Mouse (Mus musculus): ENCODE measurements at regions not wholly inside any gene's neighbourhood (a gene's known extent, or its start where the extent isn't known, plus 50 kb on each side); places are given as distances from the start of the nearest gene placed in this dataset.

- Histone ChIP-seq H3K9ac (no peak overlapping the region), H3K4me2 (replicated peaks) (no peak overlapping the region), H3K9me3 (replicated peaks) (no peaks in the 10 kb centered on the region), H3K27me3 (no peaks in the 10 kb centered on the region), H3K27ac (no peak overlapping the region), H3K4me1 (no peaks in the 10 kb centered on the region), H3K36me3 (no peaks in the 10 kb centered on the region), H3K4me3 (no peak overlapping the region)
- ATAC-seq (ENCODE audit: low FRiP score) = no peak
- WGBS = 96% methylated on average over 1 of the region's 1 CpGs
Measured at GRCm38 (mm10) chr11:55712350-55712749, 104.4 kb upstream of the Glra1 start.

- no peaks in the 10 kb centered on the region for H3K27me3 ChIP-seq
- H3K9ac ChIP-seq = no peak overlapping the region
- no peaks in the 10 kb centered on the region for H3K9me3 ChIP-seq (replicated peaks)
- H3K4me3 ChIP-seq = no peak overlapping the region
- no peaks in the 10 kb centered on the region for H3K4me1 ChIP-seq
- no peak overlapping the region for H3K27ac ChIP-seq
- no peak for ATAC-seq (ENCODE audit: low FRiP score)
- H3K36me3 ChIP-seq = no peaks in the 10 kb centered on the region
- no peak overlapping the region for H3K4me2 ChIP-seq (replicated peaks)
- 75% methylated on average over 5 of the region's 5 CpGs for WGBS
Measured at GRCm38 (mm10) chr11:55707467-55707866, 99.5 kb upstream of the Glra1 start.

DNA sequence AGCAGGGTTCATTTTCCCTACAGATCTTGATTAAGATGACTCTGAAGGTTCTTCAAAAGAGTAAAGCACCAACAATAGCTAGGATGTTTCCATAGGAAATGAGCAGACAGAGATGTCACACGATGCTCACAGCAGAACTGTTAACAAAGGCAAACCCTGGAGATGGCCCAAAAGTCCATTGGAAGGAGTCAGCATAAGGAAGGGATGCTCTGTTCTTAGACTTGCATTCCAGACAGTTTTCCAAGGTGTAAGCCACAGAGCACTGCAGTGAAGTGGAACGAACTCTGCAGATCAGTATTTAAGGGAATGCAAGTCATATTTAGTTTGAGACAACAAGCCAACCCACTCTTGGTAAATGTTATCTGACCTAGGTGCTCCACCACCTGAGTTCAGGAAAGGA is 93.9 kb upstream of the Glra1 start:
- Histone ChIP-seq H3K4me3 (no peak overlapping the region), H3K27me3 (no peaks in the 10 kb centered on the region), H3K4me2 (replicated peaks) (no peak overlapping the region), H3K4me1 (no peaks in the 10 kb centered on the region), H3K27ac (no peak overlapping the region), H3K36me3 (no peaks in the 10 kb centered on the region), H3K9me3 (replicated peaks) (no peaks in the 10 kb centered on the region), H3K9ac (no peak overlapping the region)
- WGBS = 85% methylated on average over 2 of the region's 2 CpGs
- no peak for ATAC-seq (ENCODE audit: low FRiP score)

DNA sequence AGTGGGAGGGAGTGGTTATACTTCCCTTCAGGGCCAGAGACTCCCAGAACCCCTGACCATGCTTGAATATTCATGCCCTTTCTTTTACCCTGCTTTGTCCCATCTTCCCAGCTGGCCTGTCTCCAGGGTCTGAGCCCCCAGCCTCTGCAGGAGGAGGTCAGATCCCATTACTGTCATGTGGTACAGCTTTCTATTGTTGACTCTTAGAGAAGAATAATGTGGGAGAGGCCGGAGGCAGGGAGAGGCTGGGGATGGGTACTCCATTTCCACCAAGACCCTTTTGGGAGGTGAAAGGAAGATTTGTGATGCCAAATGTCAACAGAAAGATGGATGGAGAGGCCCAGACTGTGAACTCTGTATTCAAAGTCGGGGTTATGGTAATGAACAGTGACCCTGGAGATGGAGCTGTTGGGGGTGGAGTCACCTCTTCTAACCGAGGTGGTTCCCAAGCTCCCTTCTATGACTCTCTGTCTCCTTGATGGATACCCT is 77.1 kb upstream of the Glra1 start:
- H3K9ac ChIP-seq = no peak overlapping the region
- 5% methylated on average over 3 of the region's 3 CpGs for WGBS
- peaks cover 32% of the 10 kb centered on the region for H3K4me1 ChIP-seq
- no peak overlapping the region for H3K4me2 ChIP-seq (replicated peaks)
- H3K9me3 ChIP-seq (replicated peaks) = no peaks in the 10 kb centered on the region
- no peak overlapping the region for H3K4me3 ChIP-seq
- no peaks in the 10 kb centered on the region for H3K36me3 ChIP-seq
- peak overlapping the region; percentile 66 for H3K27ac ChIP-seq
- peak; percentile 88 for ATAC-seq (ENCODE audit: low FRiP score)
- H3K27me3 ChIP-seq = no peaks in the 10 kb centered on the region

GRCm38 (mm10) chr11:55682351-55682961 is 74.5 kb upstream of the Glra1 start:
- 19% methylated on average over 10 of the region's 10 CpGs for WGBS
- peaks cover 32% of the 10 kb centered on the region for H3K4me1 ChIP-seq
- peak overlapping the region; percentile 41 for H3K27ac ChIP-seq
- H3K9me3 ChIP-seq (replicated peaks) = no peaks in the 10 kb centered on the region
- H3K9ac ChIP-seq = no peak overlapping the region
- no peak overlapping the region for H3K4me3 ChIP-seq
- no peaks in the 10 kb centered on the region for H3K27me3 ChIP-seq
- H3K36me3 ChIP-seq = no peaks in the 10 kb centered on the region
- no peak overlapping the region for H3K4me2 ChIP-seq (replicated peaks)
- ATAC-seq (ENCODE audit: low FRiP score) = no peak

- H3K36me3 ChIP-seq = no peaks in the 10 kb centered on the region
- no peaks in the 10 kb centered on the region for H3K27me3 ChIP-seq
- H3K9ac ChIP-seq = no peak overlapping the region
- H3K4me3 ChIP-seq = peak overlapping the region; percentile 16
- H3K4me2 ChIP-seq (replicated peaks) = peak overlapping the region; percentile 42
- peaks cover 32% of the 10 kb centered on the region for H3K4me1 ChIP-seq
- 44% methylated on average over 21 of the region's 21 CpGs for WGBS
- ATAC-seq (ENCODE audit: low FRiP score) = peak; percentile 33
- H3K9me3 ChIP-seq (replicated peaks) = no peaks in the 10 kb centered on the region
- H3K27ac ChIP-seq = peak overlapping the region; percentile 56
Measured at GRCm38 (mm10) chr11:55681226-55681980, 73.4 kb upstream of the Glra1 start.

- Histone ChIP-seq H3K27me3 (no peaks in the 10 kb centered on the region), H3K36me3 (no peaks in the 10 kb centered on the region), H3K9me3 (replicated peaks) (no peaks in the 10 kb centered on the region), H3K4me3 (no peak overlapping the region), H3K4me1 (no peaks in the 10 kb centered on the region), H3K9ac (no peak overlapping the region), H3K4me2 (replicated peaks) (no peak overlapping the region), H3K27ac (no peak overlapping the region)
- WGBS = 97% methylated on average over 4 of the region's 4 CpGs
- ATAC-seq (ENCODE audit: low FRiP score) = no peak
Measured at GRCm38 (mm10) chr11:55663108-55663507, 55.1 kb upstream of the Glra1 start.

DNA sequence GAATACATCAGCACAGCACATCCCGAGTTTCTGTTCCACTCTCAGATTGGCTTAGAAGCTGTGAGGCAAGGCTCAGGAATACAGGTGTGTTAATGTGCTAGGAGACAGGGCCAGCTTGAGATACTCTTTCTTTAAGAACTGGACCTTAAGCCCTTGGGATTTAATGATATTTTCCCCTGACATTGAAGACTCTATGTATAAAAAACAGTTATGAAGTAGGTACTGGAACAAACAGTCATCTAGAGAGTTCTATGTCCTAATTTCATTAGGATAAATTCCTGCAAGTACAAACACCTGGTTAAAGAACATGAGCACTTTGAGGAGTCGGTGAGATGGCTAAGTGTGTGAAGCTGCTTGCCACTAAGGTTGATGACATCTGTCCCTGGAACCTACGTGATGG is 54.3 kb upstream of the Glra1 start:
- Histone ChIP-seq H3K4me1 (no peaks in the 10 kb centered on the region), H3K9ac (no peak overlapping the region), H3K27ac (no peak overlapping the region), H3K4me2 (replicated peaks) (no peak overlapping the region), H3K4me3 (no peak overlapping the region), H3K36me3 (no peaks in the 10 kb centered on the region), H3K9me3 (replicated peaks) (no peaks in the 10 kb centered on the region), H3K27me3 (no peaks in the 10 kb centered on the region)
- no peak for ATAC-seq (ENCODE audit: low FRiP score)
- 81% methylated on average over 3 of the region's 3 CpGs for WGBS
